Mouse (Mus musculus): ENCODE measurements around the gene Afap1. TPM values are rescaled to one million over a fixed set of nuclear protein-coding genes. Genes with fewer than 3 reads are reported as not detected.

The Afap1 gene
- polyA plus RNA-seq, 1 experiment = 31.7 TPM

DNA sequence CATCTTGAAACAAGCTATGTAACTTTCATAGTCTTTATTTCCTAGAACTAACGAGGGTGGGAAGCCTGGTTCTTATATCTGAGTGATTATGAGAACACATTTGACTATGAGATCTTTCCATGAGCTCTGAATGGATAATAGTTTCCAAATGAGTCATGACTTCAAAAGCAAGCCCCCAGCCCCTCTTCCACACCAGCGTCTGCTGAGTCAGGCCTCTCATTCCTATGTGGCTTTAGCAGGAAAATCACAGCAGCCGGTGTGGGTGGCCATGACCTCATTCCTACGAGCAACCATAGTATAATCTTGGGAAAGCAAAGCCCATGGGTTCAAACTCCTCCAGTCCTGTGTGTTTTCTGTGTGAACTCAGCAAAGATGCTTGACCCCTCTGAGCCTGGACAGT lies 23.1 kb upstream of the Afap1 start:
- no peak overlapping the region for H3K27ac ChIP-seq (ENCODE audit: insufficient read depth, low read length)
- H3K27me3 ChIP-seq (ENCODE audit: control insufficient read depth, insufficient read depth, low read length, poor library complexity, severe bottlenecking) = no peaks in the 10 kb centered on the region
- TF ChIP-seq POLR2A (IDR thresholded peaks at IDR 0.05; ENCODE audit: insufficient read depth, low read length) (no peak), EP300 (IDR thresholded peaks at IDR 0.05; ENCODE audit: insufficient read depth, low read depth, low read length) (no peak)
- no peaks in the 10 kb centered on the region for H3K36me3 ChIP-seq (ENCODE audit: control insufficient read depth, insufficient read depth, low read length, poor library complexity, severe bottlenecking)
- no peak overlapping the region for H3K9ac ChIP-seq (ENCODE audit: low read depth, poor library complexity, severe bottlenecking)
- no peaks in the 10 kb centered on the region for H3K4me1 ChIP-seq (ENCODE audit: control insufficient read depth, insufficient read depth, low read length)
- H3K4me3 ChIP-seq (ENCODE audit: low read depth, low read length) = no peak overlapping the region
- H3K9me3 ChIP-seq (replicated peaks; ENCODE audit: control insufficient read depth, insufficient read depth, low read length, poor library complexity, severe bottlenecking) = no peaks in the 10 kb centered on the region

DNA sequence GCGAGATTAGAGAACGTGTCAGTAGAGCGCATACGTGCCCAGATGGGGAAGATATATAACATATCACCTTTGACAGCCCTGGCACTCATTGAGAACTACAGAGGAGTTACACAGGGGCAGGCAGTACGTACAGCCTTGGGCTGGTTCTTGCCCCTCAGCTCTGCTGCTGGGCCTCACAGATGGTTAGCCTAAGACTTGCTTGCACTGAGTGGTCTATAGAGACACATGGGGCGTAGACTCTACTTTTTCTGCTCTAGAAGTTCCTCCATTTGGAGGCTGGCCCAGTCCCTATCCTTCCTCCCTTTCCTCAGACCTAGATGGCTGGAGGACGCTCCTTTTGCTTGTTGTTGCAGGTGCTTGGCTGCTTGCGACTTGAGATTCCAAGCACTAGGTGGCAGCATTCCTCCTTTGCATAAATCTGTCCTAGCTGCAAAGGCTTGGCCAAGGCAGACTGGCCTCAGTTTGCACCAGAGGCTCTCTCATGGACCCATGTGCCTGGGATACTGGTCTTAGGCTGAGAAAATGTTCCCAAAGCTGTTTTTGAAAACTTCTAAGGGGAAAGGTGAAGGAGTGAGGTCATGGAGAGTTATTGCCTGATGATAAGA lies 22.6 kb upstream of the Afap1 start:
- H3K36me3 ChIP-seq (ENCODE audit: control insufficient read depth, insufficient read depth, low read length, poor library complexity, severe bottlenecking) = no peaks in the 10 kb centered on the region
- TF ChIP-seq POLR2A (IDR thresholded peaks at IDR 0.05; ENCODE audit: insufficient read depth, low read length) (no peak), CTCF (IDR thresholded peaks at IDR 0.05; ENCODE audit: low read depth, low read length) (peak; percentile 91)
- H3K27me3 ChIP-seq (ENCODE audit: control insufficient read depth, insufficient read depth, low read length, poor library complexity, severe bottlenecking) = no peaks in the 10 kb centered on the region
- H3K9ac ChIP-seq (ENCODE audit: low read depth, poor library complexity, severe bottlenecking) = no peak overlapping the region
- H3K27ac ChIP-seq (ENCODE audit: insufficient read depth, low read length) = no peak overlapping the region
- no peak overlapping the region for H3K4me3 ChIP-seq (ENCODE audit: low read depth, low read length)
- H3K9me3 ChIP-seq (replicated peaks; ENCODE audit: control insufficient read depth, insufficient read depth, low read length, poor library complexity, severe bottlenecking) = no peaks in the 10 kb centered on the region
- H3K4me1 ChIP-seq (ENCODE audit: control insufficient read depth, insufficient read depth, low read length) = no peaks in the 10 kb centered on the region

DNA sequence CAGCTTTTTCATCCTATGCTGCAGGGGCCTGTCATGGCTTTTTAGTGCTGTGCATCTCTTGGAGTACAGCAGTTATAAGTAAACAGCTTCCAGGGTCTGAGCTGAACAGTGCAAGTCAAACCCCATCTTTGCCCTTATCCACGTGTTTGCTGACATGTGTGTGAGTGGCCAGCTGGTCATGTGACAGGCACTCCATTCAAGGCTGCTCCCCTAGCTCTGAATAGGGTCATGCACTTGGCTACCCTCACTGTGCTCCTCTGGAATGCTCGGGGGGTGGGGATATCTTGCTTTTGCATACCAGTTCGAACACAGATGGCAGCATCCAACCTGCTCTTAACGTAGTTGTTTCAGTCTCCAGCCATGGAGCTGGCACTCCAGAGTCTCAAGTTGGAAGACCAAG lies 19.7 kb upstream of the Afap1 start:
- Histone ChIP-seq H3K4me1 (ENCODE audit: control insufficient read depth, insufficient read depth, low read length) (no peaks in the 10 kb centered on the region), H3K27ac (ENCODE audit: insufficient read depth, low read length) (no peak overlapping the region), H3K9me3 (replicated peaks; ENCODE audit: control insufficient read depth, insufficient read depth, low read length, poor library complexity, severe bottlenecking) (no peaks in the 10 kb centered on the region), H3K4me3 (ENCODE audit: low read depth, low read length) (no peak overlapping the region), H3K36me3 (ENCODE audit: control insufficient read depth, insufficient read depth, low read length, poor library complexity, severe bottlenecking) (no peaks in the 10 kb centered on the region), H3K9ac (ENCODE audit: low read depth, poor library complexity, severe bottlenecking) (no peak overlapping the region), H3K27me3 (ENCODE audit: control insufficient read depth, insufficient read depth, low read length, poor library complexity, severe bottlenecking) (no peaks in the 10 kb centered on the region)
- TF ChIP-seq POLR2A (IDR thresholded peaks at IDR 0.05; ENCODE audit: insufficient read depth, low read length) (no peak), EP300 (IDR thresholded peaks at IDR 0.05; ENCODE audit: insufficient read depth, low read depth, low read length) (no peak), CTCF (IDR thresholded peaks at IDR 0.05; ENCODE audit: low read depth, low read length) (no peak)

- H3K4me1 ChIP-seq (ENCODE audit: control insufficient read depth, insufficient read depth, low read length) = no peaks in the 10 kb centered on the region
- H3K9me3 ChIP-seq (replicated peaks; ENCODE audit: control insufficient read depth, insufficient read depth, low read length, poor library complexity, severe bottlenecking) = no peaks in the 10 kb centered on the region
- no peak overlapping the region for H3K4me3 ChIP-seq (ENCODE audit: low read depth, low read length)
- H3K27me3 ChIP-seq (ENCODE audit: control insufficient read depth, insufficient read depth, low read length, poor library complexity, severe bottlenecking) = no peaks in the 10 kb centered on the region
- TF ChIP-seq POLR2A (IDR thresholded peaks at IDR 0.05; ENCODE audit: insufficient read depth, low read length) (no peak), EP300 (IDR thresholded peaks at IDR 0.05; ENCODE audit: insufficient read depth, low read depth, low read length) (no peak), CTCF (IDR thresholded peaks at IDR 0.05; ENCODE audit: low read depth, low read length) (no peak)
- no peaks in the 10 kb centered on the region for H3K36me3 ChIP-seq (ENCODE audit: control insufficient read depth, insufficient read depth, low read length, poor library complexity, severe bottlenecking)
- no peak overlapping the region for H3K9ac ChIP-seq (ENCODE audit: low read depth, poor library complexity, severe bottlenecking)
- H3K27ac ChIP-seq (ENCODE audit: insufficient read depth, low read length) = no peak overlapping the region
Observed at GRCm38 (mm10) chr5:35876236-35876635, 16.9 kb upstream of the Afap1 start.

- no peak overlapping the region for H3K27ac ChIP-seq (ENCODE audit: insufficient read depth, low read length)
- H3K36me3 ChIP-seq (ENCODE audit: control insufficient read depth, insufficient read depth, low read length, poor library complexity, severe bottlenecking) = no peaks in the 10 kb centered on the region
- H3K4me3 ChIP-seq (ENCODE audit: low read depth, low read length) = no peak overlapping the region
- H3K4me1 ChIP-seq (ENCODE audit: control insufficient read depth, insufficient read depth, low read length) = no peaks in the 10 kb centered on the region
- TF ChIP-seq POLR2A (IDR thresholded peaks at IDR 0.05; ENCODE audit: insufficient read depth, low read length) (no peak), CTCF (IDR thresholded peaks at IDR 0.05; ENCODE audit: low read depth, low read length) (no peak), EP300 (IDR thresholded peaks at IDR 0.05; ENCODE audit: insufficient read depth, low read depth, low read length) (no peak)
- H3K9ac ChIP-seq (ENCODE audit: low read depth, poor library complexity, severe bottlenecking) = no peak overlapping the region
- H3K9me3 ChIP-seq (replicated peaks; ENCODE audit: control insufficient read depth, insufficient read depth, low read length, poor library complexity, severe bottlenecking) = no peaks in the 10 kb centered on the region
- H3K27me3 ChIP-seq (ENCODE audit: control insufficient read depth, insufficient read depth, low read length, poor library complexity, severe bottlenecking) = no peaks in the 10 kb centered on the region
Observed at GRCm38 (mm10) chr5:35879199-35879598, 13.9 kb upstream of the Afap1 start.

DNA sequence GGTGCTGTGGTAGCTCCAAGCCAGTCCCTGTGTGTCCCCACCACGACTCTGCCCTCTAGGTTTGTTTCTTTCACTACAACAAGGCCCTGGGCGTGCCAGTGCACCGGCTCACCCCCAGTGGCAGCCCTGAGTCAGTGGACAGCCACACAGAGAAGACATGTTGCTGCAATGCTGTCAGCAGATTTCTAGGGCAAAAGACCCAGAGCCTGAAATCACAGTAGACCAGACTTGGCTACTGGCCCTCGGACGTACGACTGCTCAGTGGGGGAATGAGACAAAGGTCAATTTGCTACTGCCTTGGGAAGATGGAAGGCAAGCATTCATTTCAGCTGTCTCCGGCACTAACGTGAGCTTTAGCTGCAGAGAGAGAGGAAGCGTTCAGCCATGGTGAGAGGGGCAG lies 10.7 kb upstream of the Afap1 start:
- no peaks in the 10 kb centered on the region for H3K9me3 ChIP-seq (replicated peaks; ENCODE audit: control insufficient read depth, insufficient read depth, low read length, poor library complexity, severe bottlenecking)
- no peaks in the 10 kb centered on the region for H3K4me1 ChIP-seq (ENCODE audit: control insufficient read depth, insufficient read depth, low read length)
- H3K27me3 ChIP-seq (ENCODE audit: control insufficient read depth, insufficient read depth, low read length, poor library complexity, severe bottlenecking) = no peaks in the 10 kb centered on the region
- H3K36me3 ChIP-seq (ENCODE audit: control insufficient read depth, insufficient read depth, low read length, poor library complexity, severe bottlenecking) = no peaks in the 10 kb centered on the region
- no peak overlapping the region for H3K27ac ChIP-seq (ENCODE audit: insufficient read depth, low read length)
- H3K9ac ChIP-seq (ENCODE audit: low read depth, poor library complexity, severe bottlenecking) = no peak overlapping the region
- H3K4me3 ChIP-seq (ENCODE audit: low read depth, low read length) = no peak overlapping the region
- TF ChIP-seq CTCF (IDR thresholded peaks at IDR 0.05; ENCODE audit: low read depth, low read length) = no peak
- TF ChIP-seq POLR2A (IDR thresholded peaks at IDR 0.05; ENCODE audit: insufficient read depth, low read length) = no peak
- TF ChIP-seq EP300 (IDR thresholded peaks at IDR 0.05; ENCODE audit: insufficient read depth, low read depth, low read length) = no peak

Data from ES-Bruce4 (cell line).